Mouse (Mus musculus): ENCODE measurements around the gene 4930447C04Rik. TPM values are rescaled to one million over a fixed set of nuclear protein-coding genes. Genes with fewer than 3 reads are reported as not detected.

4930447C04Rik gene
- under 1 TPM; 0.67 to 0.79 TPM for total RNA-seq (2021)

GRCm38 (mm10) chr12:72940071-72940821 lies at the start of gene 4930447C04Rik:
Gene 4930447C04Rik (minus strand): TSS chr12:72940774.
- intact Hi-C loops (cut with DNase I): loop anchor here (5.0 kb wide), 1 partner anchor 102 kb away; no protein-coding TSS in a partner anchor
- DNase-seq: no peak

GRCm38 (mm10) chr12:72983071-72983857 lies 42.7 kb upstream of the 4930447C04Rik start:
- intact Hi-C loops (cut with DNase I): no loop called here
- DNase-seq: peak; percentile 72 to 76

- intact Hi-C loops (cut with DNase I): no loop called here
- peak; percentile 20 to 31 for DNase-seq
Measured at GRCm38 (mm10) chr12:72982616-72983015, 42.0 kb upstream of the 4930447C04Rik start.

- intact Hi-C loops (cut with DNase I): loop anchor here (10.0 kb wide), 1 partner anchor 874 kb away; no protein-coding TSS in a partner anchor
- no peak for DNase-seq
Measured at GRCm38 (mm10) chr12:72979236-72979635, 38.7 kb upstream of the 4930447C04Rik start.

- intact Hi-C loops (cut with DNase I): loop anchor here (2.0 to 10.0 kb wide), 2 partner anchors 517 to 873 kb away; no protein-coding TSS in a partner anchor
- DNase-seq: peak in 1 of 2 experiments; percentile 11
Measured at GRCm38 (mm10) chr12:72977851-72978250, 37.3 kb upstream of the 4930447C04Rik start.

GRCm38 (mm10) chr12:72976718-72977117 lies 36.1 kb upstream of the 4930447C04Rik start:
- DNase-seq: peak; percentile 83 to 85
- intact Hi-C loops (cut with DNase I): loop anchor here (1.0 to 10.0 kb wide), 3 partner anchors 129 to 872 kb away; no protein-coding TSS in a partner anchor

- DNase-seq: no peak
- intact Hi-C loops (cut with DNase I): loop anchor here (1.0 to 10.0 kb wide), 3 partner anchors 129 to 871 kb away; no protein-coding TSS in a partner anchor
Measured at GRCm38 (mm10) chr12:72976172-72976571, 35.6 kb upstream of the 4930447C04Rik start.

GRCm38 (mm10) chr12:72973161-72973560 lies 32.6 kb upstream of the 4930447C04Rik start:
- peak; percentile 62 to 79 for DNase-seq

GRCm38 (mm10) chr12:72970620-72971019 lies 30.0 kb upstream of the 4930447C04Rik start:
- no peak for DNase-seq
- intact Hi-C loops (cut with DNase I): loop anchor here (5.0 to 10.0 kb wide), 2 partner anchors 453 to 866 kb away; no protein-coding TSS in a partner anchor

More at GRCm38 (mm10) chr12:72973161-72973560, 32.6 kb upstream of the 4930447C04Rik start:
- intact Hi-C loops (cut with DNase I): loop anchor here (2.0 to 10.0 kb wide), 3 partner anchors 124 to 868 kb away; no protein-coding TSS in a partner anchor

GRCm38 (mm10) chr12:72967541-72967940 lies 27.0 kb upstream of the 4930447C04Rik start:
- DNase-seq: no peak
- intact Hi-C loops (cut with DNase I): no loop called here

- intact Hi-C loops (cut with DNase I): no loop called here
- DNase-seq: no peak
Measured at GRCm38 (mm10) chr12:72962761-72963160, 22.2 kb upstream of the 4930447C04Rik start.

GRCm38 (mm10) chr12:72958446-72958845 lies 17.9 kb upstream of the 4930447C04Rik start:
- DNase-seq: no peak
- intact Hi-C loops (cut with DNase I): no loop called here

GRCm38 (mm10) chr12:72957829-72958424 lies 17.4 kb upstream of the 4930447C04Rik start:
- DNase-seq: no peak
- intact Hi-C loops (cut with DNase I): no loop called here

- DNase-seq: peak; percentile 34 to 39
Measured at GRCm38 (mm10) chr12:72954906-72955305, 14.3 kb upstream of the 4930447C04Rik start.

GRCm38 (mm10) chr12:72953858-72954257 lies 13.3 kb upstream of the 4930447C04Rik start:
- no peak for DNase-seq
- intact Hi-C loops (cut with DNase I): no loop called here

More at GRCm38 (mm10) chr12:72954906-72955305, 14.3 kb upstream of the 4930447C04Rik start:
- intact Hi-C loops (cut with DNase I): no loop called here

- intact Hi-C loops (cut with DNase I): no loop called here
- no peak for DNase-seq
Measured at GRCm38 (mm10) chr12:72953089-72953488, 12.5 kb upstream of the 4930447C04Rik start.

- DNase-seq: no peak
- intact Hi-C loops (cut with DNase I): no loop called here
Measured at GRCm38 (mm10) chr12:72947335-72947734, 6.8 kb upstream of the 4930447C04Rik start.

GRCm38 (mm10) chr12:72946805-72947204 lies 6.2 kb upstream of the 4930447C04Rik start:
- no peak for DNase-seq
- intact Hi-C loops (cut with DNase I): no loop called here

- no peak for DNase-seq
- intact Hi-C loops (cut with DNase I): no loop called here
Measured at GRCm38 (mm10) chr12:72946064-72946395, 5.5 kb upstream of the 4930447C04Rik start.

GRCm38 (mm10) chr12:72945301-72946063 lies 4.9 kb upstream of the 4930447C04Rik start:
- DNase-seq: peak; percentile 8 to 9
- intact Hi-C loops (cut with DNase I): no loop called here
